24 mouse cellular contexts compared by ENCODE assay signal in the genomic region with DNA sequence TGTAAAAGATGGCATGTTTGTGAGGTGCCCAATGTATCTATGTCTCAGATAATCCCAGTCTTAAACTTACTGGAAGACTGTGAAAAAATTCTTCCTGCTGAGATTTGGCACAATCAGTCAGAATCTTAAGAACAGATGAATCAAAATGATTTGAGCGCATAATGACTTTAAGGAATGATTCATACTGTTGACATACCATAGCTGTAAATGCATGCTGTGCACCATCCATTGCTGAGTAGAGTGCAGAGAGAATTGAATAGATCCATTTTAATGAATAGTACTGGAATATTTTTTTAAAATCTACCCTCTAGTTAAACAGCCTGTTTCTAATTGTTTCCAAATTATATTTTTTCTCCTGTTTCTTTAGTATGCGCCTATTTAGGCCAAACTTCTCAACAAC.
A peak's percentile ranks its signal among the peaks of the same experiment; 100 is the strongest.
DNase-seq lines count a peak whose midpoint lies in the region; ATAC-seq lines count a peak whose summit lies in the region.
"Had no signal": no experiment of that assay in that cellular context is flagged by ENCODE, and none has a peak within 500 bp of the region (broad histone marks: within the 10 kb centered on the region; RNA-seq: fewer than 3 reads in every experiment).

No protein-coding gene starts in this region.

- no peak overlapping the region for H3K27ac ChIP-seq in forebrain, embryonic 14.5 days (ENCODE audit: low read depth, low read length)
- H3K27ac ChIP-seq in forebrain, embryonic 13.5 days: no peak overlapping the region
- no peak overlapping the region for H3K27ac ChIP-seq in hindbrain, embryonic 16.5 days (ENCODE audit: low read depth, low read length)
- H3K27ac ChIP-seq: embryonic facial prominence, embryonic 10.5 days; embryonic facial prominence, embryonic 12.5 days; forebrain, embryonic 12.5 days had no signal

- H3K27me3 ChIP-seq in forebrain, embryonic 14.5 days (replicated peaks; ENCODE audit: control insufficient read depth, insufficient read depth, low read length): no peaks in the 10 kb centered on the region
- H3K27me3 ChIP-seq in forebrain, embryonic 13.5 days: no peaks in the 10 kb centered on the region
- H3K27me3 ChIP-seq in hindbrain, embryonic 16.5 days (replicated peaks; ENCODE audit: control insufficient read depth, insufficient read depth, low read length): no peaks in the 10 kb centered on the region
- H3K27me3 ChIP-seq: CH12.LX; embryonic facial prominence, embryonic 12.5 days; forebrain, embryonic 12.5 days had no signal

- H3K9me3 ChIP-seq in forebrain, embryonic 14.5 days (replicated peaks; ENCODE audit: control insufficient read depth, low read length): no peaks in the 10 kb centered on the region
- H3K9me3 ChIP-seq in forebrain, embryonic 13.5 days (replicated peaks): no peaks in the 10 kb centered on the region
- H3K9me3 ChIP-seq in hindbrain, embryonic 16.5 days (ENCODE audit: control insufficient read depth, low read length): no peaks in the 10 kb centered on the region
- H3K9me3 ChIP-seq: embryonic facial prominence, embryonic 10.5 days; embryonic facial prominence, embryonic 12.5 days; forebrain, embryonic 12.5 days; G1E had no signal

- H3K4me1 ChIP-seq in forebrain, embryonic 14.5 days (ENCODE audit: control insufficient read depth, insufficient read depth, low read length): no peaks in the 10 kb centered on the region
- H3K4me1 ChIP-seq in forebrain, embryonic 13.5 days: no peaks in the 10 kb centered on the region
- no peaks in the 10 kb centered on the region for H3K4me1 ChIP-seq in hindbrain, embryonic 16.5 days (ENCODE audit: control insufficient read depth, insufficient read depth, low read depth, low read length)
- H3K4me1 ChIP-seq: embryonic facial prominence, embryonic 10.5 days; embryonic facial prominence, embryonic 12.5 days; forebrain, embryonic 12.5 days had no signal

- no peaks in the 10 kb centered on the region for H3K36me3 ChIP-seq in forebrain, embryonic 14.5 days (ENCODE audit: control insufficient read depth, insufficient read depth, low read length)
- no peaks in the 10 kb centered on the region for H3K36me3 ChIP-seq in forebrain, embryonic 13.5 days (ENCODE audit: poor library complexity, severe bottlenecking)
- no peaks in the 10 kb centered on the region for H3K36me3 ChIP-seq in hindbrain, embryonic 16.5 days (ENCODE audit: control insufficient read depth, insufficient read depth, low read length)
- H3K36me3 ChIP-seq: embryonic facial prominence, embryonic 10.5 days; embryonic facial prominence, embryonic 12.5 days; forebrain, embryonic 12.5 days; G1E had no signal

- 85% methylated on average over 2 of the region's 2 CpGs for WGBS in forebrain, embryonic 14.5 days
- WGBS in forebrain, embryonic 13.5 days: 85% methylated on average over 2 of the region's 2 CpGs
- whole genome bisulfite sequencing in hindbrain, embryonic 16.5 days: 92% methylated on average over 2 of the region's 2 CpGs

- H3K9ac ChIP-seq in forebrain, embryonic 14.5 days (ENCODE audit: low read length): no peak overlapping the region
- no peak overlapping the region for H3K9ac ChIP-seq in forebrain, embryonic 13.5 days
- no peak overlapping the region for H3K9ac ChIP-seq in hindbrain, embryonic 16.5 days (ENCODE audit: low read depth, low read length)
- H3K9ac ChIP-seq: embryonic facial prominence, embryonic 12.5 days; forebrain, embryonic 12.5 days had no signal

- ATAC-seq in forebrain, embryonic 14.5 days: no peak
- ATAC-seq in forebrain, embryonic 13.5 days: no peak
- peak; percentile 55 for ATAC-seq in frontal cortex, adult (ENCODE audit: low TSS enrichment)
- ATAC-seq in hindbrain, embryonic 16.5 days: no peak
- ATAC-seq: activated CD4-positive, CD25-positive, alpha-beta regulatory T cell, adult 4 months; CD4-positive, CD25-positive, alpha-beta regulatory T cell, adult 4 months; forebrain, embryonic 16.5 days; Patski had no signal

- DNase-seq in forebrain, embryonic 14.5 days (ENCODE audit: low spot score): peak; percentile 0
- no peak for DNase-seq in frontal cortex, postnatal 10 days (ENCODE audit: low spot score in 2 of 2)
- DNase-seq in brain, adult 2 months (ENCODE audit: low read depth, low spot score): peak; percentile 27
- DNase-seq: adrenal gland, adult 8-10 months; adrenal gland, postnatal 14 days; adrenal gland, postnatal 36 days; B cell, adult 2 months; cerebellum, adult 11-12 months; cerebellum, adult 2 months; cerebellum, adult 9-10 months; cerebellum, postnatal 10 days; cerebellum, postnatal 25 days had no signal

- no peak overlapping the region for H3K4me2 ChIP-seq in forebrain, embryonic 14.5 days (ENCODE audit: low read length)
- H3K4me2 ChIP-seq in forebrain, embryonic 13.5 days: no peak overlapping the region
- no peak overlapping the region for H3K4me2 ChIP-seq in hindbrain, embryonic 16.5 days (ENCODE audit: low read length)
- H3K4me2 ChIP-seq: embryonic facial prominence, embryonic 12.5 days; forebrain, embryonic 12.5 days had no signal

- no peak overlapping the region for H3K4me3 ChIP-seq in forebrain, embryonic 14.5 days (ENCODE audit: low read depth, low read length)
- no peak overlapping the region for H3K4me3 ChIP-seq in forebrain, embryonic 13.5 days
- no peak overlapping the region for H3K4me3 ChIP-seq in hindbrain, embryonic 16.5 days (ENCODE audit: low read length)
- H3K4me3 ChIP-seq: embryonic facial prominence, embryonic 10.5 days; embryonic facial prominence, embryonic 12.5 days; forebrain, embryonic 12.5 days had no signal

Comparison
In these comparisons a context has a peak if more than half of its experiments do, and no peak if none do; other contexts are left out.
1. DNase-seq: peak in forebrain, embryonic 14.5 days (single experiment) and brain, adult 2 months (single experiment); none in frontal cortex, postnatal 10 days (0 of 2).